Mouse (Mus musculus) liver, postnatal 0 days (tissue): ENCODE results near the gene Tex52. TPM values are rescaled to one million over a fixed set of nuclear protein-coding genes. Genes with fewer than 3 reads are reported as not detected.

Experiments
- ATAC-seq: fragments of 200-750 bp; cut with Nextera tagmentation; 2 replicates; pipeline ENCODE4 v1.8.0; 2017; ENCODE audit warnings: mild to moderate bottlenecking, moderate library complexity
- DNase-seq: peaks from one replicate; pipeline ENCODE4 v3.0.0-alpha.2; 2016
- H3K27ac ChIP-seq: fragments of 300-500 bp; sonication (generic); 2 replicates; pipeline ENCODE4 v1.5.1; 2014; ENCODE audit warnings: antibody characterized with exemption, moderate library complexity, mild to moderate bottlenecking, low read depth
- H3K27me3 ChIP-seq: fragments of 300-500 bp; sonication (generic); 2 replicates; pipeline ENCODE4 v1.6.1; 2014; ENCODE audit warnings: low read length, control low read depth, mixed read lengths; ENCODE audit not compliant: insufficient read depth
- H3K36me3 ChIP-seq: fragments of 300-500 bp; sonication (generic); replicated peaks from 2 replicates; pipeline ENCODE4 v1.6.1; 2014; ENCODE audit warnings: mild to moderate bottlenecking, control low read depth, low read length, moderate library complexity, mixed read lengths; ENCODE audit not compliant: insufficient read depth
- H3K4me1 ChIP-seq: fragments of 300-500 bp; sonication (generic); 2 replicates; pipeline ENCODE4 v1.6.1; 2014; ENCODE audit warnings: antibody characterized with exemption, mild to moderate bottlenecking, control low read depth; ENCODE audit not compliant: insufficient read depth
- H3K4me2 ChIP-seq: fragments of 300-500 bp; sonication (generic); 2 replicates; pipeline ENCODE4 v1.6.1; 2014; ENCODE audit warnings: low read depth, mild to moderate bottlenecking, low read length, moderate library complexity, mixed read lengths
- H3K4me3 ChIP-seq: fragments of 300-500 bp; sonication (generic); 2 replicates; pipeline ENCODE4 v1.5.1; 2014; ENCODE audit warnings: low read depth, low read length
- H3K9ac ChIP-seq: fragments of 300-500 bp; sonication (generic); replicated peaks from 2 replicates; pipeline ENCODE4 v1.6.1; 2014; ENCODE audit warnings: mild to moderate bottlenecking, moderate library complexity
- H3K9me3 ChIP-seq: fragments of 300-500 bp; sonication (generic); 2 replicates; pipeline ENCODE4 v1.6.1; 2016; ENCODE audit warnings: mild to moderate bottlenecking, control low read depth, low read length, mixed read lengths
- CTCF ChIP-seq: sonication (generic); IDR thresholded peaks from 2 replicates; pipeline ENCODE4 v1.5.1; 2016; ENCODE audit warnings: antibody characterized with exemption, low read depth
- EP300 ChIP-seq: IDR thresholded peaks from 2 replicates; pipeline ENCODE4 v1.6.1; 2016; ENCODE audit warnings: antibody characterized with exemption, low read depth, mild to moderate bottlenecking
- WGBS: fragments of 180-500 bp; shearing (Covaris S2); extraction: QIAGEN DNeasy Blood & Tissue Kit; methylation state at CpG from one replicate; pipeline ENCODE4 v1.1.7; 2014; ENCODE audit not compliant: insufficient replicate concordance; 5-methylcytosine and 5-hydroxymethylcytosine counted together
- polyA plus RNA-seq: library from polyadenylated mRNA; unstranded; fragments of >200 nt; fragmentation: Nextera tagmentation; extraction: Ambion mirVana; gene quantifications from 2 replicates; pipeline ENCODE4 v1.2.1, GENCODE M21; 2015

Gene Tex52
- polyA plus RNA-seq, 1 experiment from 2014 or later: not detected

GRCm38 (mm10) chr6:128421480-128421879, 46.2 kb downstream of the Tex52 start:
- Histone ChIP-seq H3K4me3 (no peak overlapping the region), H3K27ac (no peak overlapping the region), H3K36me3 (no peaks in the 10 kb centered on the region), H3K4me1 (no peaks in the 10 kb centered on the region; the same call in none of the 2 replicates), H3K4me2 (no peak overlapping the region), H3K9ac (no peak overlapping the region), H3K9me3 (no peaks in the 10 kb centered on the region), H3K27me3 (no peaks in the 10 kb centered on the region)
- DNase-seq (no peak), ATAC-seq (no peak)
- no peak for TF ChIP-seq EP300
- no peak for TF ChIP-seq CTCF
- 88% methylated on average over 3 of the region's 3 CpGs for WGBS

GRCm38 (mm10) chr6:128423496-128424268, 48.4 kb downstream of the Tex52 start:
- peak overlapping the region; percentile 69 for H3K4me3 ChIP-seq
- H3K36me3 ChIP-seq: peaks cover 2% of the 10 kb centered on the region; the same call in 1 of the 2 replicates
- no peaks in the 10 kb centered on the region for H3K27me3 ChIP-seq
- no peaks in the 10 kb centered on the region for H3K9me3 ChIP-seq
- 29% methylated on average over 14 of the region's 16 CpGs for WGBS
- H3K4me2 ChIP-seq: peak overlapping the region; percentile 81
- H3K9ac ChIP-seq: peak overlapping the region; percentile 74
- peak overlapping the region; percentile 91 for H3K27ac ChIP-seq
- no peak for DNase-seq
- no peaks in the 10 kb centered on the region; the same call in none of the 2 replicates for H3K4me1 ChIP-seq
- TF ChIP-seq CTCF (no peak), EP300 (no peak; the same call in 1 of the 2 replicates)
- peak; percentile 42 for ATAC-seq

GRCm38 (mm10) chr6:128424269-128425019, 49.2 kb downstream of the Tex52 start, which contains the start of gene Itfg2:
Itfg2 (minus strand) TSS chr6:128424931.
- Histone ChIP-seq H3K4me3 (peak within 1 kb of the TSS; percentile 69), H3K4me2 (peak within 1 kb of the TSS; percentile 81), H3K4me1 (no peaks in the 10 kb centered on the region; the same call in none of the 2 replicates), H3K36me3 (peaks cover 5% of the 10 kb centered on the region; the same call in 1 of the 2 replicates), H3K9me3 (no peaks in the 10 kb centered on the region), H3K27ac (peak within 1 kb of the TSS; percentile 91), H3K9ac (peak within 1 kb of the TSS; percentile 74), H3K27me3 (no peaks in the 10 kb centered on the region)
- DNase-seq (peak; percentile 96), ATAC-seq (peak; percentile 98)
- 0% methylated on average over 42 of the region's 42 CpGs for WGBS
- TF ChIP-seq CTCF (no peak), EP300 (no peak)

GRCm38 (mm10) chr6:128425046-128425445, 49.8 kb downstream of the Tex52 start:
- no peak for TF ChIP-seq CTCF
- TF ChIP-seq EP300: no peak
- H3K9ac ChIP-seq: peak overlapping the region; percentile 74
- H3K36me3 ChIP-seq: peaks cover 9% of the 10 kb centered on the region
- H3K4me3 ChIP-seq: peak overlapping the region; percentile 69
- no peaks in the 10 kb centered on the region; the same call in none of the 2 replicates for H3K4me1 ChIP-seq
- 22% methylated on average over 9 of the region's 9 CpGs for WGBS
- no peak for DNase-seq
- peak overlapping the region; percentile 81 for H3K4me2 ChIP-seq
- no peak for ATAC-seq
- H3K27me3 ChIP-seq: no peaks in the 10 kb centered on the region
- H3K9me3 ChIP-seq: no peaks in the 10 kb centered on the region
- H3K27ac ChIP-seq: peak overlapping the region; percentile 91

- DNase-seq (no peak), ATAC-seq (no peak)
- peaks cover 30% of the 10 kb centered on the region for H3K36me3 ChIP-seq
- H3K9me3 ChIP-seq: no peaks in the 10 kb centered on the region
- no peaks in the 10 kb centered on the region for H3K27me3 ChIP-seq
- 83% methylated on average over 5 of the region's 5 CpGs for WGBS
- H3K4me3 ChIP-seq: no peak overlapping the region
- no peak for TF ChIP-seq CTCF
- TF ChIP-seq EP300: no peak
- no peak overlapping the region for H3K4me2 ChIP-seq
- no peak overlapping the region for H3K27ac ChIP-seq
- no peaks in the 10 kb centered on the region; the same call in none of the 2 replicates for H3K4me1 ChIP-seq
- no peak overlapping the region for H3K9ac ChIP-seq
Observed at GRCm38 (mm10) chr6:128427571-128427970, 52.3 kb downstream of the Tex52 start.

- no peak for DNase-seq
- no peak for ATAC-seq
- WGBS: 84% methylated on average over 2 of the region's 2 CpGs
- Histone ChIP-seq H3K9me3 (no peaks in the 10 kb centered on the region), H3K36me3 (peaks cover 47% of the 10 kb centered on the region), H3K27me3 (no peaks in the 10 kb centered on the region), H3K27ac (no peak overlapping the region), H3K4me1 (no peaks in the 10 kb centered on the region; the same call in none of the 2 replicates), H3K4me3 (no peak overlapping the region), H3K4me2 (no peak overlapping the region), H3K9ac (no peak overlapping the region)
- no peak for TF ChIP-seq CTCF
- TF ChIP-seq EP300: no peak
Observed at GRCm38 (mm10) chr6:128429300-128429699, 54.0 kb downstream of the Tex52 start.
